Mouse (Mus musculus): ENCODE results near the gene B3gnt8. TPM values are rescaled to one million over a fixed set of nuclear protein-coding genes. Genes with fewer than 3 reads are reported as not detected.

Gene B3gnt8
- polyA plus RNA-seq, 1 experiment from 2014 or later, result 6.2 TPM

DNA sequence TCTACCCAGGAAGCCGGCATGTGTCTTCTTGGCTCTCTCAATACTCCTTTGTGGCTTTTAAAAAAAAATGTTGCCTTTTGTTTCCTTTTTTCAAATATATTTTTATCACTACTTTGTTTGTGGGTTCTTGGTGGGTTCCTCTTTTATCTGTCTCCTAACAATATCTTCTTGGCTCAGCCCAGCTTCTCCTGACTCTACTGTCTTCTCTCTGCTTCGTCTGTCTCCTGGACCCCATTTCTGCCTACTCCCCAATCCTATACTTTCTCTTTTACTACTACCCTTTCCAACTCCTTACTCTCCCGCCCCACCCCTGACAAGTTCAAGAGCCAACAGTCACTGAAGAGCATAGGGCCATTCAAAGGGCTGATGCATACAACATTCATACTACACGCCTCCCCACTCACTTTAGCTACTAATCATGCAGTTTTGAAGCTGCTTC lies 19.8 kb upstream of the B3gnt8 start:
- H3K4me3 ChIP-seq, result no peak overlapping the region
- no peak overlapping the region for H3K4me2 ChIP-seq
- no peak overlapping the region for H3K27ac ChIP-seq (ENCODE audit: poor library complexity, severe bottlenecking)
- no peak for ATAC-seq (ENCODE audit: insufficient number of reproducible peaks, low FRiP score)
- H3K36me3 ChIP-seq, result no peaks in the 10 kb centered on the region
- WGBS, result 63% methylated on average over 4 of the region's 4 CpGs
- peaks cover 11% of the 10 kb centered on the region; the same call in 1 of the 2 replicates for H3K27me3 ChIP-seq (replicated peaks)
- no peaks in the 10 kb centered on the region for H3K4me1 ChIP-seq (replicated peaks)
- no peak overlapping the region for H3K9ac ChIP-seq
- H3K9me3 ChIP-seq (replicated peaks), result peaks cover 2% of the 10 kb centered on the region; the same call in 1 of the 2 replicates

DNA sequence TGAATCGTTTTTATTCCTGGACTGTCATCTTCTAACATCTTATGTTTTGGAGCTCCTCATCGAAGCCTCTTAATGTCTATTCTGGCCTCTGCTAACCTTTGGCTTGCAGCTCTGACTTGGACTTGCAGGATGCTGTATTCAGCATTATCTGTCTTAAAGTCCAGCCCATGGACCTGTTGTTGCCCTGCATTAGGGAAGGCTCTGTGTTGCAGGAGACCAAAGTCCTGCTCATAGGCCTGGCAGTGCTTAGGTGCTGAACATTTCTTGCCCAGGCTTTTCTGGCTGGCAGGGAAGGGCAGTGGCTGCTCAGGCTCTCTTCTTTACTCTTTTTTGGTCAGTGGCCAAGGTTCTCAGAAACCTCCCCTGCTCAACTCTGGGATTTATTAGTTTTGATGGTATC lies 19.3 kb upstream of the B3gnt8 start:
- Histone ChIP-seq H3K4me2 (no peak overlapping the region), H3K9ac (no peak overlapping the region), H3K4me1 (replicated peaks) (no peaks in the 10 kb centered on the region), H3K4me3 (no peak overlapping the region), H3K36me3 (no peaks in the 10 kb centered on the region), H3K27ac (ENCODE audit: poor library complexity, severe bottlenecking) (no peak overlapping the region), H3K27me3 (replicated peaks) (peaks cover 11% of the 10 kb centered on the region; the same call in 1 of the 2 replicates), H3K9me3 (replicated peaks) (peaks cover 2% of the 10 kb centered on the region; the same call in 1 of the 2 replicates)
- no peak for ATAC-seq (ENCODE audit: insufficient number of reproducible peaks, low FRiP score)
- 73% methylated on average over 2 of the region's 2 CpGs for WGBS

DNA sequence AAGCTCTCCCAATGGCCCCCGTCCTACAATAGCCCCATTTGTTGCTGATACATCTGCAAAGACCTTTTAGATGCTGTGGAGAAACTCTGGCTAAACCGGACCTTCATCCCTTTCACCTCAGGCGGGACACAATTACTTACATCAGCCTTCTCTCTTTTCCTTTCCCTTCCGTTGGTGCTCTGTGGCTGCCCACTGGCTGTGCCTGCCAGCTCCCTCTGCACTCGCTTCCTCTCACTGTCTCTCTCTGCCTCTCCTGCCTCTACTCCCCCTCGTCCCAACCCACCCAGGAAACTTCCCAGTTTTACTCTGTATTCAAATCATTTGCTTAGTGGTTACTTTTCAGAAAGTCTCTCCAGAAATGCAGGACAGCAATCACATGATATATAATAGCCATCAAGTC lies 16.4 kb upstream of the B3gnt8 start:
- Histone ChIP-seq H3K4me3 (no peak overlapping the region), H3K4me2 (no peak overlapping the region)
- WGBS, result 36% methylated on average over 6 of the region's 6 CpGs

DNA sequence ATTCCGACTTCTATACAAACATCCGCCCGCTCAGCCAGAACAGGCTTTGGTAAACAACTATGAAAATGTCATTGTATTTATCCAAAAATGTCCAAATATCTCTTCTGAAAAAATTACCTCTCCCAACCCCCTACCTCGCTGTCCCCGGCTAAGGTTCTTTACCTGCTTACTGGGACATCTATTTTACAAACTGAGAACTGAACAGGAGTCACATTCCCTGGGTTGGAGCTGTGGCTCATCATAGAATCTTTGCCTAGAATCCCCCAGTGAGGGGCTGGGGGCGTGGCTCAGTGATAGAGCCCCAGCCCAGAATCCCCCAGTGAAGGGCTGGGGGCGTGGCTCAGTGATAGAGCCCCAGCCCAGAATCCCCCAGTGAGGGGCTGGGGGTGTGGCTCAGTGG lies 15.0 kb upstream of the B3gnt8 start:
- Histone ChIP-seq H3K27ac (ENCODE audit: poor library complexity, severe bottlenecking) (no peak overlapping the region), H3K9me3 (replicated peaks) (peaks cover 2% of the 10 kb centered on the region; the same call in 1 of the 2 replicates), H3K9ac (no peak overlapping the region), H3K4me3 (no peak overlapping the region), H3K4me1 (replicated peaks) (no peaks in the 10 kb centered on the region), H3K4me2 (no peak overlapping the region), H3K36me3 (no peaks in the 10 kb centered on the region), H3K27me3 (replicated peaks) (peaks cover 11% of the 10 kb centered on the region; the same call in 1 of the 2 replicates)
- no peak for ATAC-seq (ENCODE audit: insufficient number of reproducible peaks, low FRiP score)
- 36% methylated on average over 7 of the region's 7 CpGs for WGBS

More for the DNA sequence above, 16.4 kb upstream of the B3gnt8 start:
- Histone ChIP-seq H3K27me3 (replicated peaks) (peaks cover 11% of the 10 kb centered on the region; the same call in 1 of the 2 replicates), H3K9me3 (replicated peaks) (peaks cover 2% of the 10 kb centered on the region; the same call in 1 of the 2 replicates), H3K4me1 (replicated peaks) (no peaks in the 10 kb centered on the region), H3K9ac (no peak overlapping the region), H3K27ac (ENCODE audit: poor library complexity, severe bottlenecking) (no peak overlapping the region), H3K36me3 (no peaks in the 10 kb centered on the region)
- no peak for ATAC-seq (ENCODE audit: insufficient number of reproducible peaks, low FRiP score)

DNA sequence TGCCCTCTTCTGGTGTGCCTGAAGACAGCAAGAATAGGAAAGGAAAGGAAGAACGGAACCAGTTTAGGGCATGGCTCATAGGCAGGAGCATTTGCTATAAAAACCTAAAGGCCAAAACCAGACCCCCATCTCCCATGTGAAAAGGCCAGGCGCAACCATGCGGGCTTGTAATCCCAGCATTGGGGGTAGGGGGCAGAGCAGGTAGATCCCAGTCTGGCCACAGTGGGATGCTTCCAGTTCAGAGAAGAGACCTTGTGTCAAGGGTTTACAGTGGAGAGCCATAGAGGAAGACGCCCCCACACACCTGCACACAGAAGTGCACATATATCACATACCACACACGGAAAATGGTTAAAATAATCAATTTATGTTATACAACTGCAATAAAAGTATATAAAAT lies 12.4 kb upstream of the B3gnt8 start:
- ATAC-seq (ENCODE audit: insufficient number of reproducible peaks, low FRiP score), result no peak
- Histone ChIP-seq H3K9me3 (replicated peaks) (no peaks in the 10 kb centered on the region), H3K27ac (ENCODE audit: poor library complexity, severe bottlenecking) (no peak overlapping the region), H3K36me3 (no peaks in the 10 kb centered on the region), H3K27me3 (replicated peaks) (peaks cover 11% of the 10 kb centered on the region; the same call in 1 of the 2 replicates), H3K9ac (no peak overlapping the region), H3K4me3 (no peak overlapping the region), H3K4me2 (no peak overlapping the region), H3K4me1 (replicated peaks) (no peaks in the 10 kb centered on the region)
- 84% methylated on average over 5 of the region's 5 CpGs for WGBS

DNA sequence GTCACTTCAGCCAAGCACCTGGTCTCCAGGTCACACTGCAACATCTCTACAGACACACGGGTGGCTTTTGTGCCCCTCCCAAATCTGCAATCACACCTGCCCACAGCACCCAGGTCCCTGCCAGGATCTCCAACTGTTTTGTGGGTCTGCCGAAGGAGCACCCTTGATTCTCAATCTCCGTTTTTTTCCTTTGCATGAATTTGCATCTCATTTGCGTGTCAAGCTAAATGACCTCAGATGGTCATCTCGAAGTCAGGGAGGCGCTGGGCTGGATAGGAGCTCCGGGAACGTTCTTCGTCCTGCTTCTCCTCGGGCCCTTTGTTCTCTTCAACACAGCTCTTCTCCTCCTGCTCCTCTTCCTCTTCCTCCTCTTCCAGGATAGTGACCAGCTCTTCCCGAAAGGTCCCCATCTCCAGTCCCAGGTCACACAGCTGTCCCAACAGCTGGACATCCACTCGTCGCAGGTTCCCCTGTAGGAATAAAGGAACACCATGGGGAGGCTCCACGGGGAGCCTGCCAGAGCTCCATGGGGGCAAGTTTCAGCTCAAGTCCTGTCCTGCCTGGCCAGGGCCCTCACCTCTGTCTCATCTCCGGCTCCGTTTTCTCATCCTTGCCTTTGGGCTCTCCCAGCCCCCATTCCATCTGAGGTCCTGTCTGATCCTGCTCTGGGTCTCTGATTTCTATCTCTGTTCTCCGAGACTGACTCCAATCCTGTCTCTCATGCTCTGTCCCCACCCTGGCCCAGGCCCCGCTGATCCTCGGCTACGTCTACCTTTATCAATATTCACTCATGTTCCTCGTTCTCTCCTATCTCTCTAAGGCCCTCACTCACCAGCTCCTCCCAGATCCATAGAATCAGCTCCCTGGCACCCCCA lies 11.4 kb upstream of the B3gnt8 start:
- Histone ChIP-seq H3K27ac (ENCODE audit: poor library complexity, severe bottlenecking) (no peak overlapping the region), H3K36me3 (no peaks in the 10 kb centered on the region), H3K27me3 (replicated peaks) (peaks cover 7% of the 10 kb centered on the region; the same call in 1 of the 2 replicates), H3K4me1 (replicated peaks) (peaks cover 4% of the 10 kb centered on the region; the same call in 1 of the 2 replicates), H3K9ac (no peak overlapping the region), H3K4me2 (no peak overlapping the region), H3K4me3 (no peak overlapping the region), H3K9me3 (replicated peaks) (no peaks in the 10 kb centered on the region)
- no peak for ATAC-seq (ENCODE audit: insufficient number of reproducible peaks, low FRiP score)
- 58% methylated on average over 21 of the region's 21 CpGs for WGBS

DNA sequence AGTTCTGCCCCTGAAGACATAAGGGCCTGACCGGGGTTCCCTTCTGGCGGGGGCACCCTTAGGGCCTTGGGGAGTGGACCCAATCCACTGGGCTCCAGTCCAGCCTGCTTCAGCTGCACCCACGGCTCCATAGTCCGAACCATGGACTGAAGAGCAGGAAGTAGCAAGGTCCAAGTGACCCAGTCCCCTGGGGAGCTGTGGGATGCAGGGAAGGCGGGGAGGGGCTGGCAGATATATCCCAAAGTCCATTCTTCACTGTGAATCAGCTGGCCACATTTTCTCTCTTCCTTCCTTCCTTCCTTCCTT lies 10.8 kb upstream of the B3gnt8 start, which contains the start of gene Erich4:
Erich4 (minus strand) TSS at position 187 of the 306 bp plus-strand sequence.
- no peak for ATAC-seq (ENCODE audit: insufficient number of reproducible peaks, low FRiP score)

DNA sequence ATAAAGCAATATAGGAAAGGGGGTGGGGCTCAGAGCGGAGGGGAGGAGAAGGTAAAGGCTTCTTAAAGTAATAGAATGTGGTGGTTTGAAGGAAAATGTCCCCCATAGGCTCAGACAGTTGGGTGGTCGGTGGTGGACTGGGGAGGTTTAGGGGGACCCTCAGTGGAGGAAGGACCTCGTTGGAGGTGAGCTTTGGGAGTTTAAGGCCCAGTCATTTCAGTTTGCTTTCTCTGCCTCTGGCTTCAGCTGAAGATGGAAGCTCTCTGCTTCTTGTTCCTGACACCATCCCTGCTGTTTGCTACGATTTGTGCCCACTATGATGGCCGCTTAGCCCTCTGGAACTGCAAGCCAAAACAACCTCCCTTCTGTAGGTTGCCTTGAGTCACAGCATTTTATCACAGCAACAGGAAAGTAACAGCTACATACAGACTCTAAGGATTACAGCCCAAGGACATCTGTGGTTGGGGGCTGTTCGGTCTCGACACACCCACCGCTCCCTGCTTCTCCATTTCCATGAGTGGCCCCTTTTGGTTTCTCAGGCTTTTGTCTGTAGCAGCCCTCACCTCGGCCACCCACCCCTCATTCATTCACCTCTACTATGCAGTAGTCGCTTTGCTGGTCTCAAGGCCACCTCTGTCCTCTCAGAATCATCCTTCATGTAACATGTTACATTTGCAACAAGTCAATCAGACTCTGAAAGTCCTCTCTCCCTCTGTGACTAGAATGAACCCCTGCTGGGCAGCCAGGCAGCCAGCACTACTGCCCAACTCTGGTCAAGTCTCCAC lies 8.9 kb upstream of the B3gnt8 start:
- no peak for ATAC-seq (ENCODE audit: insufficient number of reproducible peaks, low FRiP score)
- 75% methylated on average over 10 of the region's 10 CpGs for WGBS
- H3K4me1 ChIP-seq (replicated peaks), result peaks cover 4% of the 10 kb centered on the region; the same call in 1 of the 2 replicates
- H3K4me2 ChIP-seq, result no peak overlapping the region
- H3K27me3 ChIP-seq (replicated peaks), result no peaks in the 10 kb centered on the region
- H3K4me3 ChIP-seq, result no peak overlapping the region
- H3K36me3 ChIP-seq, result peaks cover 17% of the 10 kb centered on the region
- no peaks in the 10 kb centered on the region for H3K9me3 ChIP-seq (replicated peaks)
- H3K27ac ChIP-seq (ENCODE audit: poor library complexity, severe bottlenecking), result no peak overlapping the region
- H3K9ac ChIP-seq, result no peak overlapping the region

More for the DNA sequence above, 10.8 kb upstream of the B3gnt8 start, which contains the start of gene Erich4:
- Histone ChIP-seq H3K27ac (ENCODE audit: poor library complexity, severe bottlenecking) (no peak within 1 kb of the TSS), H3K36me3 (no peaks in the 10 kb centered on the region), H3K4me2 (no peak within 1 kb of the TSS), H3K4me1 (replicated peaks) (peaks cover 4% of the 10 kb centered on the region; the same call in 1 of the 2 replicates), H3K9ac (no peak within 1 kb of the TSS), H3K27me3 (replicated peaks) (0 out of 2 replicates have a peak, but pooled peaks cover 3% of the 10 kb centered on the region), H3K9me3 (replicated peaks) (no peaks in the 10 kb centered on the region), H3K4me3 (no peak within 1 kb of the TSS)
- 70% methylated on average over 5 of the region's 5 CpGs for WGBS

DNA sequence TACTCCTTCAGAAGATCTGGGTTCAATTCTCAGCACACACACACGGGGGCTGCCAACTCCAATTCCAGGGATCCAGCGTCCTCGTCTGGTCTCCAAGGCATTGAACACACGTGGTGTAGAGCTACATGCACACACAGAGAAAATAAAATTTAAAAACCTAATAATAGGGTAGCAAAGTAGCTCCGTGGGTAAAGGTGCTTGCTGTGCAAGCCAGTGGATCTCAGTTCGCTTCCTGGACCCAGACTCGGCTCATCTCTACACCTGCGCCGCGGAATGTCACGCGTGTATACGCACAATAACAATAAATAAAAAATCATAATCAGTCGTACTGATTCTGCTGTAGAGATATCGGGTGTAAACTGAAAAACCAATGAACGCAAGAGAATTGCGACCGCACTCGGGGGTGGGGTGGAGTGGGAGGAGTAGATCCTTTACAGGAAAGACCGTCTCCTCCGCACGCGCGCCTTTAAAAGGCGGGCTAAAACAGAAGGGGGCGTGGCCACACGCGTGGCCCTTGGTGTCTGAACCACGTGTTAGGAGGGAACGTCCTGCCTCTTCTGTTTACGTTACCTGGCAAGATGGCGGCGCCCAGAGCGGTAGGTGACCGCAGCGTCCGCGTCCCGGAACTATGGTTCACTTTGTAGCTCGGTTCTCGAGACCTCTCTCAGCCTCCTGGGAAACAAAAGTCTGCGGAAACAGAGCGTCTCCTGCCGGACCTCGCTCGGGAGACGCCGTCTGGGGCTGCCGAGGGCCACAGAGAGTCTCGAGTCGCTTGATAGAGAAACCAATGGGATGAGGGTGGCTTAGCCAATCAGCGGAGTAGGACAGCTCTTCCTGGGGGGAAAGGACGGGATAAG lies 7.4 kb upstream of the B3gnt8 start, which contains the start of gene Dmac2:
Dmac2 (plus strand) TSS at position 550 of the 857 bp plus-strand sequence.
- Histone ChIP-seq H3K27ac (ENCODE audit: poor library complexity, severe bottlenecking) (no peak within 1 kb of the TSS), H3K4me1 (replicated peaks) (peaks cover 8% of the 10 kb centered on the region; the same call in 1 of the 2 replicates), H3K9me3 (replicated peaks) (no peaks in the 10 kb centered on the region), H3K4me3 (peak within 1 kb of the TSS; percentile 57), H3K36me3 (peaks cover 32% of the 10 kb centered on the region), H3K27me3 (replicated peaks) (no peaks in the 10 kb centered on the region), H3K9ac (peak within 1 kb of the TSS; percentile 55), H3K4me2 (peak within 1 kb of the TSS; percentile 74)
- ATAC-seq (ENCODE audit: insufficient number of reproducible peaks, low FRiP score), result peak; percentile 92
- 2% methylated on average over 53 of the region's 53 CpGs for WGBS

DNA sequence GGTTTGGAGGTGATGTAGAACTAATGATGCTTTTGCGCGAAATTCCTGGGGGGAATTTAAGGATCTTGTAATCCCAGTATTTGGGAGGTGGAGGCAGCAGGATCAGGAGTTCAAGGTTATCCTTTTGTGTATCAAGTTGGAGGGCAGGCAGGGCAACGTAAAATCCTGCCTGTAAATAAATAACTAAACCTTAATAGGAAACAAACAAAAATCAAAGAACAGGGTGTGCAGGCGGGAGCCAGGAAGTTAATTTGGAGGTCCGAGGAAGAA lies 6.8 kb upstream of the B3gnt8 start:
- Histone ChIP-seq H3K4me2 (peak overlapping the region; percentile 74), H3K9me3 (replicated peaks) (no peaks in the 10 kb centered on the region), H3K36me3 (peaks cover 38% of the 10 kb centered on the region), H3K27me3 (replicated peaks) (no peaks in the 10 kb centered on the region), H3K4me3 (peak overlapping the region; percentile 57), H3K4me1 (replicated peaks) (peaks cover 14% of the 10 kb centered on the region; the same call in 1 of the 2 replicates), H3K9ac (peak overlapping the region; percentile 36), H3K27ac (ENCODE audit: poor library complexity, severe bottlenecking) (no peak overlapping the region)
- no peak for ATAC-seq (ENCODE audit: insufficient number of reproducible peaks, low FRiP score)
- WGBS, result 23% methylated on average over 5 of the region's 5 CpGs

All from heart, embryonic 12.5 days (tissue).